Comparison of ENCODE assay signal across 7 mouse cellular contexts in the genomic region with DNA sequence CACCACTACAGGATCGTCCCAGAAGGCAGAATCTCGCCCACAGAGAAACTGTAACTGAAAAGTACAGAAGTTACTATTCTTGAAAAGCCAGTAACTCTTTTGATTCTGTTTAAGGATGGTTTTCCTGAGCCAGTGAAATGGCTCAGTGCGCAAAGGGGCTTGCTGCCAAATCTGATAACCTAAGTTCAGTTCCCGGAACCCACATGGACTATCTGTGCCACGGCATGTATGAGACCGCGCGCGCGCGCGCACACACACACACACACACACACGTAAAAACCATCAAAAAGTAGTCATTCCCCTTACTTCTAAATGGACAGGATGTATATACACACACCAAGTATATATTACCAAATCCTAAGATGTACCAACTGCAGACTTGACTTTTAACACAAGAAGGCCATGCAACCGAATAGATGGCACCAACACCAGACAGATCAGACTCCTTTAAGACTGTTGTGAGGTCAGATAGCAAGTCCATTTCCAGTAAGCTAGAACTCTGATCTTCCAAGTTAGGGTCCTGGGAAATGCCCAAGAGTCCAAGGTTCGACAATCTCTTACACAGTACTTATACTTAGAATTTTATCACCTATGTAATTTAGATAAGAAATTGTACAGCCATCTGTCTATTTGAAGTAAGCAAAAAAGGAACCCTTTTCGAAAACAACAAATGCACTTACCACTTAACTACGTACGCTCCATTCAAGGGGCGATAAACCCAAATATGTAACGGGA. TPM values are rescaled to one million over a fixed set of nuclear protein-coding genes. Genes with fewer than 3 reads are reported as not detected.
DNase-seq lines count a peak whose midpoint lies in the region; ATAC-seq and TF ChIP-seq lines count a peak whose summit lies in the region.

No protein-coding gene starts in this region.

- peak; percentile 30 for DNase-seq in 416B (ENCODE audit: low read depth)
- no peak for DNase-seq in lung, postnatal 0 days (ENCODE audit: low spot score)
- no peak for DNase-seq in left cerebral cortex, postnatal 25 days (ENCODE audit: low spot score in 2 of 2)
- no peak for DNase-seq in right cerebral cortex, postnatal 25 days

- TF ChIP-seq CTCF in E14TG2a.4 (conservative IDR thresholded peaks at IDR 0.05; ENCODE audit: low read length), result no peak
- TF ChIP-seq CTCF in lung, postnatal 0 days (IDR thresholded peaks at IDR 0.05), result no peak

- H3K27ac ChIP-seq in lung, postnatal 0 days (ENCODE audit: low read length), result no peak overlapping the region

- 73% methylated on average over 20 of the region's 20 CpGs for WGBS in lung, postnatal 0 days

- H3K4me2 ChIP-seq in lung, postnatal 0 days (replicated peaks; ENCODE audit: low read depth, low read length), result peak overlapping the region; percentile 74

- peaks cover 59% of the 10 kb centered on the region for H3K36me3 ChIP-seq in E14TG2a.4 (ENCODE audit: insufficient read depth, low read length)
- peaks cover 19% of the 10 kb centered on the region; the same call in 1 of the 2 replicates for H3K36me3 ChIP-seq in lung, postnatal 0 days (ENCODE audit: insufficient read depth, low read length)

- H3K4me1 ChIP-seq in E14TG2a.4 (replicated peaks; ENCODE audit: low read depth, low read length), result peaks cover 28% of the 10 kb centered on the region
- H3K4me1 ChIP-seq in lung, postnatal 0 days (ENCODE audit: insufficient read depth, low read depth, low read length), result no peaks in the 10 kb centered on the region

- H3K4me3 ChIP-seq in E14TG2a.4 (replicated peaks; ENCODE audit: low read length), result peak overlapping the region; percentile 88
- peak overlapping the region; percentile 92 for H3K4me3 ChIP-seq in lung, postnatal 0 days (ENCODE audit: low read depth, low read length)

- H3K9me3 ChIP-seq in E14TG2a.4 (ENCODE audit: low read length), result no peaks in the 10 kb centered on the region
- no peaks in the 10 kb centered on the region for H3K9me3 ChIP-seq in lung, postnatal 0 days (ENCODE audit: low read length)

- ATAC-seq in granulocyte monocyte progenitor cell, adult 5-6 weeks (replicated peaks; ENCODE audit: poor library complexity, severe bottlenecking), result 0 out of 2 replicates have a peak, but pooled peaks have one; percentile 1
- ATAC-seq in lung, postnatal 0 days, result no peak
- ATAC-seq in monocyte, adult 5-6 weeks (replicated peaks; ENCODE audit: insufficient number of reproducible peaks, low FRiP score, low TSS enrichment, poor library complexity, severe bottlenecking), result no peak

- peak overlapping the region; percentile 83; the same call in 1 of the 2 replicates for H3K9ac ChIP-seq in lung, postnatal 0 days (replicated peaks; ENCODE audit: low read depth)

- H3K27me3 ChIP-seq in E14TG2a.4 (ENCODE audit: insufficient read depth, low read length), result no peaks in the 10 kb centered on the region
- no peaks in the 10 kb centered on the region for H3K27me3 ChIP-seq in lung, postnatal 0 days (replicated peaks; ENCODE audit: insufficient read depth, low read length)

- intact Hi-C loops in left cerebral cortex, postnatal 25 days (cut with DNase I), result loop anchor here (5.0 kb wide), 1 partner anchor 42 kb away; the partner anchor contains the start of gene Xpot

- no peak for TF ChIP-seq EP300 in lung, postnatal 0 days (IDR thresholded peaks at IDR 0.05)

RNA-seq across cellular contexts. Expression of gene Tbk1, which starts 1.4 kb away (rescaled TPM):
- total RNA-seq in granulocyte monocyte progenitor cell, adult 5-6 weeks (2014; fragmentation: Nextera tagmentation), result 69.1 and 70.9 TPM in 2 replicates
- 53.0 and 67.7 TPM in 2 replicates for total RNA-seq in granulocyte monocyte progenitor cell, adult 5-6 weeks (2017)
- polyA plus RNA-seq in lung, postnatal 0 days (2015; fragmentation: Nextera tagmentation; extraction: Ambion mirVana), result 25.9 and 28.0 TPM in 2 replicates
- total RNA-seq in left cerebral cortex, postnatal 25 days (2021), result 10 to 100 TPM; 46.1 to 49.4 TPM
- total RNA-seq in monocyte, adult 5-6 weeks (2017), result 135 to 157 TPM (median 139 TPM) in 3 replicates

RNA-seq across cellular contexts. Expression of gene Xpot, which starts 40.9 kb away (rescaled TPM):
- total RNA-seq in granulocyte monocyte progenitor cell, adult 5-6 weeks (2014; fragmentation: Nextera tagmentation), result 69.6 and 73.3 TPM in 2 replicates
- total RNA-seq in granulocyte monocyte progenitor cell, adult 5-6 weeks (2017), result 93.8 and 105 TPM in 2 replicates
- 19.9 and 25.7 TPM in 2 replicates for polyA plus RNA-seq in lung, postnatal 0 days (2015; fragmentation: Nextera tagmentation; extraction: Ambion mirVana)
- total RNA-seq in left cerebral cortex, postnatal 25 days (2021), result 10 to 100 TPM; 58.5 to 69.1 TPM
- 30.4 to 51.3 TPM (median 32.6 TPM) in 3 replicates for total RNA-seq in monocyte, adult 5-6 weeks (2017)

RNA-seq across cellular contexts. Expression of gene D930020B18Rik, which starts 56.2 kb away (rescaled TPM):
- total RNA-seq in granulocyte monocyte progenitor cell, adult 5-6 weeks (2014; fragmentation: Nextera tagmentation), result not detected in 2 replicates
- total RNA-seq in granulocyte monocyte progenitor cell, adult 5-6 weeks (2017), result 2.5 TPM in 1 of 2 replicates, not detected in the other
- 0.44 and 0.48 TPM in 2 replicates for polyA plus RNA-seq in lung, postnatal 0 days (2015; fragmentation: Nextera tagmentation; extraction: Ambion mirVana)
- total RNA-seq in left cerebral cortex, postnatal 25 days (2021), result under 1 TPM; 0.11 to 0.32 TPM
- not detected in 3 replicates for total RNA-seq in monocyte, adult 5-6 weeks (2017)
